Mouse (Mus musculus): ENCODE results near the gene Snx29. TPM values are rescaled to one million over a fixed set of nuclear protein-coding genes. Genes with fewer than 3 reads are reported as not detected.
A peak's percentile ranks its signal among the peaks of the same experiment; 100 is the strongest.

Gene Snx29
- polyA plus RNA-seq, 1 experiment from 2014 or later, result 13.2 TPM

DNA sequence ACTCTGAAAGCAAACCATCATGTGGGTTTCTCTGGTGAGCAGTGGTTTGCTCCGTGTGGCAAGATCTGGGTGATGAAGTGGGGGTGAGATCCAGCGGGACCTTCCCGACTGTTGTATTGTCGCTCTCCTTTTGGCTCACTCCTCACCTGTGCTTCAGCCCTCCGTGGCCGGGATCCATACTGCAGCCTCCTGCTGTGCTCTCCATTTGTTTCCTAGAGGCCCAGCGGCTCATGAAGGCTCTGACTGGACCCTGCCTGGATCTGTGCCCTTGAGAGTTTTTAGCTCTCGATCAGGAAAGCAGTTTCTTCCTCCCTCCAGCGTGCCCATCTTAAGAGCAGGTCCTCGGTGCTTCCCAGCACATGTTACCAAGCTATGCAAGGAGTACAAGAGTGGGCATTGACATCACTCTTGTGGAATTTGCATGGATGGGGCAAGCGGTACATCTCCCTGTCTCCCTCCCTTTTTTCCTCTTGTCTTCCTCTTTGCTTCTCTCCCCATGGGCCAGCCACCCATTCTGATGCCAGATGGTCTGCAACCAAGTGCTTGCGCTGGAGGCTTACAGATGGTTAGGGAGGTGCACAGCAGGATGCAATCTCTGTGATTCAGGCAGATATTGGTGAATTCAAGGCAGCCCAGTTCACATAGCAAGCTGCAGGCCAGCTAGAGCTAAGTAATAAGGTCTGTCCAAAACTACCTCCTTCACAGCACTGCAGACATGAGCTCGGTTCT, 207.9 kb downstream of the Snx29 start:
- peaks cover 26% of the 10 kb centered on the region for H3K4me1 ChIP-seq
- no peak overlapping the region for H3K9ac ChIP-seq
- H3K36me3 ChIP-seq, result no peaks in the 10 kb centered on the region
- H3K9me3 ChIP-seq, result no peaks in the 10 kb centered on the region
- H3K27me3 ChIP-seq, result no peaks in the 10 kb centered on the region
- H3K4me3 ChIP-seq, result no peak overlapping the region
- ATAC-seq (ENCODE audit: insufficient number of reproducible peaks, low FRiP score, low TSS enrichment, low read depth), result no peak
- H3K4me2 ChIP-seq, result no peak overlapping the region
- 47% methylated on average over 13 of the region's 13 CpGs for WGBS
- H3K27ac ChIP-seq, result peak overlapping the region; percentile 43; the same call in 1 of the 2 replicates

DNA sequence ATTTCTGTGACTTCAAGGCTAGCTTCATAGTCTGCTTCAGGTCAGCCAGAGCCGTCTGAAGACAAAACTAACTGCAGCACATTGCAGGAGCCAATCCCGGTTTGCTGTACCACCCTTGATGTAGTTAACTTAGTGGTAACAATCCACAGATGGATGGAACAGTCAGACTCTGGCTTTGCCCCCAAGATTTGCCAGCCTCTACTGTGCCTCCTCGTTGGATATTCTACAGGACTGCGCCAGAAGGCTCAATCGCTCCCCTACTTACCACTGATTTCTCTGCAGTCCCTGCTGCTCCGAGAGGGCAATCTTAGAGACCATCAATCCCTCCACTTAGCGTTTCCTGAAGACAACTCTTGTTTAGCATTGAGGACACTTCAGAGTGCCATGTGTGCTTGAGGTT, 208.7 kb downstream of the Snx29 start:
- H3K4me3 ChIP-seq, result no peak overlapping the region
- H3K27ac ChIP-seq, result no peak overlapping the region
- no peak overlapping the region for H3K9ac ChIP-seq
- no peaks in the 10 kb centered on the region for H3K36me3 ChIP-seq
- no peak overlapping the region for H3K4me2 ChIP-seq
- no peaks in the 10 kb centered on the region for H3K27me3 ChIP-seq
- H3K9me3 ChIP-seq, result no peaks in the 10 kb centered on the region
- no peak for ATAC-seq (ENCODE audit: insufficient number of reproducible peaks, low FRiP score, low TSS enrichment, low read depth)
- peaks cover 26% of the 10 kb centered on the region for H3K4me1 ChIP-seq
- 79% methylated on average over 7 of the region's 7 CpGs for WGBS

GRCm38 (mm10) chr16:11532592-11532991, 209.9 kb downstream of the Snx29 start:
- no peak overlapping the region; the same call in 1 of the 2 replicates for H3K27ac ChIP-seq
- WGBS, result 30% methylated on average over 8 of the region's 8 CpGs
- no peak overlapping the region for H3K9ac ChIP-seq
- H3K4me1 ChIP-seq, result peaks cover 31% of the 10 kb centered on the region
- no peaks in the 10 kb centered on the region for H3K9me3 ChIP-seq
- ATAC-seq (ENCODE audit: insufficient number of reproducible peaks, low FRiP score, low TSS enrichment, low read depth), result peak; percentile 88
- no peaks in the 10 kb centered on the region for H3K27me3 ChIP-seq
- H3K36me3 ChIP-seq, result no peaks in the 10 kb centered on the region
- H3K4me3 ChIP-seq, result no peak overlapping the region
- H3K4me2 ChIP-seq, result no peak overlapping the region

DNA sequence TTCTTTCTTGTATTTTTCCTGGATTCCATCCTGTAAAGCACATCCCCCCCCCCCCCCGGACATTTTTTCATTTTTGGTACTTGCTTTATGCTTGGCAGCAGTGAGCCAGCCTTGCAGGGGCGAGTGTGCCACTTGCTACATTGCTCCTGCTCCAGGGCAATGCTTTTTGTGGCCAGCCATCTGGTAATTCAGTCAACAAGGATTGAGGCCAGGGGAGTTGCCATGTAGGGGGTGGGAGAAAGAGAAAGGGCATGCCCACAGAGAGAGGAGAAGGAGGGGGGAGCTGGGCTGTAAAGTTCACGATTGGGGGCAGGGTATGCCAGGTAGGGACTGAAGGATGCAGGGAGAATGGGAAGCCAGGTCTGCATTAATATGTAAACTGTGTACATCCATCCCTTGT, 210.7 kb downstream of the Snx29 start:
- no peaks in the 10 kb centered on the region for H3K9me3 ChIP-seq
- H3K4me2 ChIP-seq, result no peak overlapping the region
- no peak overlapping the region for H3K4me3 ChIP-seq
- no peaks in the 10 kb centered on the region for H3K27me3 ChIP-seq
- 59% methylated on average over 3 of the region's 3 CpGs for WGBS
- H3K9ac ChIP-seq, result no peak overlapping the region
- H3K4me1 ChIP-seq, result peaks cover 38% of the 10 kb centered on the region
- H3K27ac ChIP-seq, result no peak overlapping the region
- no peak for ATAC-seq (ENCODE audit: insufficient number of reproducible peaks, low FRiP score, low TSS enrichment, low read depth)
- H3K36me3 ChIP-seq, result no peaks in the 10 kb centered on the region

DNA sequence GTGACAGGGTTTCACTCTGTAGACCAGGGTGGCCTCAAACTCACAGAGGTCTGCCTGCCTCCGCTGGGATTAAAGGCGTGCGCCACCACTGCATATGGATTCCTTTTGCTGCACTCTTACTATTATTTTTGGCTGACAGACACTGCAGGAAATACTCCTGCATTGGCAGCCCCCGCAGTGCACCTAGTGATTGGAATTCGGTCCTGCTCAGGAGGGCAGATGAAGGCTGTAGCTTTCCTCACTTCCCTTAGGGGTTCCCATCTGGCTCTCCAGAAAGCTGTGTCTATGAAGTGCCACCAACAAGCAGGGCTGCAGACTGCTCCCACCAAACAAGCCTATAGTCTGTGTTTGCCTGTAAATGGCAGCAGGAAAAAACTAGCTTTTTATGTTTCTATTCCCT, 215.0 kb downstream of the Snx29 start:
- 29% methylated on average over 5 of the region's 5 CpGs for WGBS
- H3K4me2 ChIP-seq, result no peak overlapping the region

DNA sequence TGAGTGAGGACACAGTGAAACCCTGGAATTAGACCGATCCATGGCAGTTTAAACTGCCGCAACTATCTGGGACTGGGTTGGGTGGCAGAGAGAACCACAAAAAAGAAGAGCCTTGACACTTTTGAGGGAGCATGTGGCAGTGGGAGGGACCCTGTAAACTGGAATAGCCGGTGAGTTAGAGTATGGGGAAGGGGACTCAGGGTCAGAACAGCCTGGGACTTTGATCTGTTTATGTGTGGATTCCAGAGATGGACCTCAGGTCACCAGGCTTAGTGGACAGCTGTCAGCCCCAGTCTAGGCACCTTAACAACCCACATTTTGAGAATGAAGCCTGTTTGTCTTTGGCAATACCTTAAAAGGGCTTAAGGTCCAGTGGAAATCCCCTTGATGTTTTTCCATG, 215.5 kb downstream of the Snx29 start:
- H3K4me2 ChIP-seq, result no peak overlapping the region
- H3K36me3 ChIP-seq, result no peaks in the 10 kb centered on the region
- H3K4me1 ChIP-seq, result peaks cover 21% of the 10 kb centered on the region
- no peaks in the 10 kb centered on the region for H3K9me3 ChIP-seq
- H3K4me3 ChIP-seq, result no peak overlapping the region
- no peak overlapping the region for H3K27ac ChIP-seq
- ATAC-seq (ENCODE audit: insufficient number of reproducible peaks, low FRiP score, low TSS enrichment, low read depth), result no peak
- 37% methylated on average over 3 of the region's 3 CpGs for WGBS
- no peaks in the 10 kb centered on the region for H3K27me3 ChIP-seq
- H3K9ac ChIP-seq, result no peak overlapping the region

More for the DNA sequence above, 215.0 kb downstream of the Snx29 start:
- Histone ChIP-seq H3K4me3 (no peak overlapping the region), H3K9ac (no peak overlapping the region), H3K36me3 (no peaks in the 10 kb centered on the region), H3K27me3 (no peaks in the 10 kb centered on the region), H3K27ac (no peak overlapping the region), H3K4me1 (peaks cover 20% of the 10 kb centered on the region), H3K9me3 (no peaks in the 10 kb centered on the region)
- ATAC-seq (ENCODE audit: insufficient number of reproducible peaks, low FRiP score, low TSS enrichment, low read depth), result no peak

- H3K4me1 ChIP-seq, result peaks cover 21% of the 10 kb centered on the region
- no peak overlapping the region for H3K4me3 ChIP-seq
- ATAC-seq (ENCODE audit: insufficient number of reproducible peaks, low FRiP score, low TSS enrichment, low read depth), result no peak
- H3K27ac ChIP-seq, result no peak overlapping the region
- no peak overlapping the region for H3K9ac ChIP-seq
- H3K36me3 ChIP-seq, result no peaks in the 10 kb centered on the region
- H3K27me3 ChIP-seq, result no peaks in the 10 kb centered on the region
- H3K4me2 ChIP-seq, result no peak overlapping the region
- H3K9me3 ChIP-seq, result no peaks in the 10 kb centered on the region
Measured at GRCm38 (mm10) chr16:11540961-11541360, 218.3 kb downstream of the Snx29 start.

GRCm38 (mm10) chr16:11541769-11542168, 219.1 kb downstream of the Snx29 start:
- H3K9me3 ChIP-seq, result no peaks in the 10 kb centered on the region
- H3K4me2 ChIP-seq, result no peak overlapping the region
- peaks cover 21% of the 10 kb centered on the region for H3K4me1 ChIP-seq
- ATAC-seq (ENCODE audit: insufficient number of reproducible peaks, low FRiP score, low TSS enrichment, low read depth), result no peak
- H3K36me3 ChIP-seq, result no peaks in the 10 kb centered on the region
- H3K27me3 ChIP-seq, result no peaks in the 10 kb centered on the region
- no peak overlapping the region for H3K4me3 ChIP-seq
- 81% methylated on average over 7 of the region's 7 CpGs for WGBS
- no peak overlapping the region for H3K27ac ChIP-seq
- H3K9ac ChIP-seq, result no peak overlapping the region

DNA sequence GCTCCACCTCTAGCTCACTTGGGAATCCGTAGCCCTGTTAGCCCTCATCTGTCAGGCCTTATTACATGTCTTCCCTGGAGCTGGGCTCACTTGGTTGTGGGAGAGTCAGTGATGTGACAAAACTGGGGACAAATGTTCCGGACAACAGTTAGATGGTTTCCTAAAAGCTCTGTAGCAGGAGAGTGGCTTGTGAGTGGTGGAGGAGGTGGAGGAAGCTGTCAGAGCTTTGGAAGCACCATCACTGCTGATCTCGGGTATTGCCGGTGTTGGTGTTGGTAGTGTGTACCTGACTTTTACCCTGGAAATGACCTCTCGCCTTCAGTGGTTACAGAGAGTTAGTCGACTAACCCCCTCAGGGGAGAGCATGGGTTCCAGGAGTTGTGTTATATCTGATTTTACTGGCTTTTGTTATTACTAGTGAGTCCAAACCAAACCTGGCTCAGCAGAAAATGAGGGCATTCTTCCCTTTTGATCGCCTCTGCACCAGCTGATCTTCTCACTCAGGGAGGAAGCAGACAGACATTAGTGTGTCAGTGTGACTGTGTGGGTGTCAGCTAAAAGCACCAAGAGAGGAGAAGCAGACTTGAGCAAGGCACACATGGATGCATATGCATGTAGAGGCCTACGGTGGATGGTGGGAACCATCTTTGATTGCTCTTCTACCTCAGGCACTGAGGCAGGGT, 227.5 kb downstream of the Snx29 start:
- Histone ChIP-seq H3K36me3 (no peaks in the 10 kb centered on the region), H3K27me3 (no peaks in the 10 kb centered on the region), H3K4me3 (no peak overlapping the region), H3K9me3 (no peaks in the 10 kb centered on the region), H3K27ac (no peak overlapping the region), H3K4me1 (no peaks in the 10 kb centered on the region), H3K4me2 (no peak overlapping the region), H3K9ac (no peak overlapping the region)
- 85% methylated on average over 8 of the region's 8 CpGs for WGBS
- ATAC-seq (ENCODE audit: insufficient number of reproducible peaks, low FRiP score, low TSS enrichment, low read depth), result no peak

- Histone ChIP-seq H3K4me1 (peaks cover 4% of the 10 kb centered on the region; the same call in 1 of the 2 replicates), H3K27ac (no peak overlapping the region), H3K27me3 (no peaks in the 10 kb centered on the region), H3K9me3 (no peaks in the 10 kb centered on the region), H3K4me2 (no peak overlapping the region), H3K36me3 (no peaks in the 10 kb centered on the region), H3K4me3 (no peak overlapping the region), H3K9ac (no peak overlapping the region)
- 88% methylated on average over 2 of the region's 2 CpGs for WGBS
- ATAC-seq (ENCODE audit: insufficient number of reproducible peaks, low FRiP score, low TSS enrichment, low read depth), result no peak
Measured at GRCm38 (mm10) chr16:11561714-11562113, 239.0 kb downstream of the Snx29 start.

GRCm38 (mm10) chr16:11563846-11564245, 241.1 kb downstream of the Snx29 start:
- Histone ChIP-seq H3K9me3 (no peaks in the 10 kb centered on the region), H3K27ac (no peak overlapping the region), H3K36me3 (no peaks in the 10 kb centered on the region), H3K4me1 (peaks cover 4% of the 10 kb centered on the region; the same call in 1 of the 2 replicates), H3K27me3 (no peaks in the 10 kb centered on the region), H3K4me2 (no peak overlapping the region), H3K9ac (no peak overlapping the region), H3K4me3 (no peak overlapping the region)
- no peak for ATAC-seq (ENCODE audit: insufficient number of reproducible peaks, low FRiP score, low TSS enrichment, low read depth)
- 30% methylated on average over 4 of the region's 4 CpGs for WGBS

DNA sequence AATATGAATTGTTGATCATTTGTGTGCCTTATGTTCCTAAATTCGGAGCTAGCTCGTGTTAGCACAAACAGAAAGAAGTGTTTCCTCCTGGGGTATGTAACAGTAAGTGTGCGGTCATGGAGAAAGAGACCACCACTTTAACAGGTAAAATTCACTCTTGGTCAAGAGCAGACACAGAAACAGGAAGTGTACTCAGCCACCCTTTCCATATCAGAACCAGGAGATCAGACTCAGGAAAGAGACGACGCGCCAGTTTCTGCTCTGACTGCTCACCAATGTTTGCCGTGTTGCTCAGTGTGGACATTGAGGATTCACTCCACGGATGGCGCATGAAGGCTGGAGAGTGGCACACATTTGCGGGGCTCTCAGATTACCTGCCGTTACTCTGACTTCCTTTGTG, 242.4 kb downstream of the Snx29 start:
- no peak for ATAC-seq (ENCODE audit: insufficient number of reproducible peaks, low FRiP score, low TSS enrichment, low read depth)
- Histone ChIP-seq H3K9ac (no peak overlapping the region), H3K27me3 (no peaks in the 10 kb centered on the region), H3K27ac (no peak overlapping the region), H3K4me2 (no peak overlapping the region), H3K9me3 (no peaks in the 10 kb centered on the region), H3K36me3 (no peaks in the 10 kb centered on the region), H3K4me1 (peaks cover 4% of the 10 kb centered on the region; the same call in 1 of the 2 replicates), H3K4me3 (no peak overlapping the region)
- 81% methylated on average over 11 of the region's 11 CpGs for WGBS

Measured in limb, embryonic 15.5 days (tissue).